Mouse (Mus musculus): ENCODE measurements at regions not wholly inside any gene's neighbourhood (a gene's known extent, or its start where the extent isn't known, plus 50 kb on each side); places are given as distances from the start of the nearest gene placed in this dataset.

DNA sequence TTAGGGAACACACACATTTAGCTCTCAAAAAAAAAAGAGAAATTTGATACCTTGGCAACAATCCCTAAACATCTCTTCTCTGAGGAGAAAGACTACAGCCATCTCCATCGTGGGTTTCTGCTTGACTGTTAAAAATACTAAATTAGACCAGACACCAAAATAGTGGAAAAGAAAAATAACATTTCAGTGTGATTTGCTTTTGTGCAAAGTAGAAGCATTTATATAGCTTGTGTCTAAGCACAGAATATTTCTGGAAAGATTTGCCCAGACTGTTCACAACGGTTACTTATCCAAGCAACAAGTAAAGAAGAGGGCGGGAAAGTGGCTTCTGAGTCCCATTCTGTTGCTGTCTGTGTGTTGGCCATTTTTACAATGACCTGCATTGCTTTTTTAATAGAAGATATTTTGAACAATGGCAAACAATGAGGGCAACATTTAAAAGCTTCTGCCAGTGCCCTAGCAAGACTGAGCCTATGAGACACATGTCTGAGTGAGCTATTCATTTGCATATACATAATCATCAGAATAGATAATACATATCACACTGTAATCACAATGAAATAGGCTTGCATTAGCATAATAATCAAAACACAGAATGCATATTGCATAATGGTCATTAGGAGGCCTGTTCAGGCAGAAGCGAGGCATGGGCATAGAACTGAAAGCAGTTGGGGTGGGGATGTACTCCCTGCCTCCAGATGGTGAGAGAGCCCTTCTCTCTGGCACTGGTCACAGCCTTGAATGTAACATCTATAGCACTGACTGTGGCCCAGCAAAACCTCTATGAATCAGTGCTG is 159.5 kb upstream of the Irf2bp2 start:
- TF ChIP-seq TAL1 (IDR thresholded peaks at IDR 0.05; ENCODE audit: low read length): no peak
- no peak for TF ChIP-seq GATA1 (IDR thresholded peaks at IDR 0.05; ENCODE audit: low read length)
